Mouse (Mus musculus): Measurements from ENCODE around the gene Aamdc.

DNA sequence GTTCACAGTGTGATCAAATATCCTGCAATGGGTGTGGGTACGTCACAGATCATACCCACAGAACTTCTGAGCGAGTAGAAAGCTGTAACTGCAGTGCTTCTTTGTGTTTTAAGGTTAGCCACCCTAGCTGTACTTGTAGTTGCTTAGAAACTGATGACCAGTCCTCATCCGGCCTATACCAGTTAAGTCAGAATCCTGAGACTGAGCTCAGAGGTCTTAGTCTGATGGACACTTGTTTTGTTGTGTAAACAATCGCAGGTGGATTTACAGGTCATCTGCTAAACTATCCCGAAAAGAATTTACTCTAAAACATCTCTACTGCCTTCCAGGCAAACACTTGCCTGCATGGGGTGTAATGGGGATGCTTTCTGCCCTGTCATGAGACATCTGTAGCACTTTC is 42.7 kb downstream of the Aamdc start:
- no peak for TF ChIP-seq MAX (IDR thresholded peaks at IDR 0.05; ENCODE audit: low read length)
- no peak for TF ChIP-seq POLR2A (IDR thresholded peaks at IDR 0.05; ENCODE audit: low read depth, low read length)
- TF ChIP-seq MEF2A (IDR thresholded peaks at IDR 0.05; ENCODE audit: borderline replicate concordance, low read depth, low read length) = no peak
- TF ChIP-seq KAT2A (IDR thresholded peaks at IDR 0.05; ENCODE audit: insufficient replicate concordance, low read length) = no peak
- no peak for TF ChIP-seq POLR2AphosphoS2 (IDR thresholded peaks at IDR 0.05; ENCODE audit: low read depth, low read length)
- no peak for TF ChIP-seq USF1 (IDR thresholded peaks at IDR 0.05; ENCODE audit: low read depth, low read length)
- TF ChIP-seq GABPA (IDR thresholded peaks at IDR 0.05; ENCODE audit: insufficient replicate concordance, low read depth, low read length) = no peak
- no peak for TF ChIP-seq CTCF (conservative IDR thresholded peaks at IDR 0.05 in 1 of 2, IDR thresholded peaks at IDR 0.05 in 1 of 2; ENCODE audit: low read depth in 2 of 2, low read length in 2 of 2)
- no peak for TF ChIP-seq ZC3H11A (IDR thresholded peaks at IDR 0.05; ENCODE audit: low read depth, low read length)
- no peak for TF ChIP-seq JUND (conservative IDR thresholded peaks at IDR 0.05; ENCODE audit: low read depth, low read length)
- no peak for TF ChIP-seq IRF4 (IDR thresholded peaks at IDR 0.05; ENCODE audit: low read depth, low read length)
- TF ChIP-seq ZMIZ1 (IDR thresholded peaks at IDR 0.05; ENCODE audit: low read depth, low read length) = no peak

Data from CH12.LX (cell line).